Mouse (Mus musculus) gastrocnemius, adult 8-10 months (tissue): Measurements from ENCODE around the gene Ppp1r36. TPM values are rescaled to one million over a fixed set of nuclear protein-coding genes. Genes with fewer than 3 reads are reported as not detected.

Source experiments
- total RNA-seq, 4 experiments: library from RNA; stranded (reverse); gene quantifications; 2 replicates each; pipeline ENCODE4 v1.2.4; 2022

Ppp1r36 gene
- total RNA-seq, 4 experiments from 2014 or later: not detected

Other genes with a start within 250 kb of the Ppp1r36 start
- gene Esr2, start 240.3 kb upstream of the Ppp1r36 start, total RNA-seq: under 1 TPM in 3 of 4 experiments, not detected in 1; 0.11 to 0.29 (median 0.27) TPM
- gene Tex21, start 170.8 kb upstream of the Ppp1r36 start, total RNA-seq: not detected
- gene Mthfd1, start 162.2 kb upstream of the Ppp1r36 start, total RNA-seq: 10 to 100 TPM; 29.3 to 37.6 (median 32.7) TPM
- under 1 TPM; 0.24 to 0.51 (median 0.39) TPM for gene Akap5, start 92.6 kb upstream of the Ppp1r36 start, total RNA-seq
- gene Zbtb25, start 47.9 kb upstream of the Ppp1r36 start, total RNA-seq: 1 to 10 TPM; 6.7 to 8.9 (median 8.4) TPM
- 1 to 10 TPM; 4.0 to 5.1 (median 4.3) TPM for gene Zbtb1, start 47.3 kb upstream of the Ppp1r36 start, total RNA-seq
- gene Hspa2, start 13.4 kb upstream of the Ppp1r36 start, total RNA-seq: 1 to 10 TPM; 4.3 to 7.3 (median 4.8) TPM
- gene Plekhg3, start 113.4 kb downstream of the Ppp1r36 start, total RNA-seq: 1 to 10 TPM; 3.6 to 5.6 (median 4.2) TPM